Mouse (Mus musculus) spleen, postnatal 4 days (tissue): ENCODE results near the gene Hist1h4i.
A peak's percentile ranks its signal among the peaks of the same experiment; 100 is the strongest.
"Not testable (repeated sequence)": the region's sequence is repeated elsewhere in the genome, so short reads cannot be mapped to it uniquely, and the experiment has no call there.

Experiments
- DNase-seq, 2 experiments: peaks; one replicate each; pipeline ENCODE4 v3.0.0; 2022; ENCODE audit warnings: low spot score in 2 of 2

The Hist1h4i gene

GRCm38 (mm10) chr13:22041142-22041536 is at the start of gene Hist1h4i:
Hist1h4i (minus strand) TSS chr13:22041362.
- DNase-seq: peak; percentile 98 to 99

GRCm38 (mm10) chr13:22084140-22084539 is 43.0 kb upstream of the Hist1h4i start, which contains the start of gene Vmn1r188:
Vmn1r188 (plus strand) TSS chr13:22084440.
- not testable (repeated sequence) for DNase-seq

DNA sequence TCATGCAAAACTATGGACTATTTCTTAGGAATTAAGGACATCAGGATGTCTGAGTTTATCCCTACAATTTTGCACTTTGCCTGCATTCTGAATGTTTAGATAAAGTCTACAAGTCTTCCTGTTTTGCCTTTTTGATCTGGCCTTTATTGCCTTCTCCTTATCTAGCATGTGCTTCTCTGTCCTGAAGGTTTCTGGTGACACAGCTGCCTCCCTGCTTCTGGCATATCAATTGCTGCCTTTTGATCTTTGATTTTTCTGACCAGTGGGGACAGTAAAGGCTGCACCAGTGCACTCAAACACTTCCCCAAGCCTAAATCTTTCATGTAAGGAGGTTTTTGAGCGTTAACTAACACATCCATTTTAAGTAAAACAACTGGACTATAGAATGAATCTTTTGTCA is 22.3 kb upstream of the Hist1h4i start:
- no peak for DNase-seq

DNA sequence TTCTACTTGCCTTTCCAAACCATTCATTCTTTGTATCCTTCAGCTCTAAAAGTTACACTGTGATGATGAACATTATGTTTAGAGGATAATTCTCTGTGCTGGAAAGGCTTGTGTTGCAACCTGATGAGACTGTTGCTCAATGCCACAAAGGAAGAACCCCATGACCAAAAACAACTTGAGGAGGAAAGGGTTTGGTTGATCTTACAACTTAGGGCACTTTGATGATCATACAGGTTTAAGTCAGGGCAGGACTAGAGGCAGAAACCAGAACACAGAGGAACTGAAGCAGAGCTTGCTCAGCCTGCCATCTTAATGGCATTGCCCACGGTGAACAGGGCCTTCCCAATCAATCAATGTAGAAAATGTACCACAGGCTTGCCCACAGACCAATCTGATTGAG is 20.3 kb upstream of the Hist1h4i start:
- no peak for DNase-seq

- DNase-seq: no peak
These were observed 12.6 kb upstream of the Hist1h4i start for GRCm38 (mm10) chr13:22053754-22054153.

DNA sequence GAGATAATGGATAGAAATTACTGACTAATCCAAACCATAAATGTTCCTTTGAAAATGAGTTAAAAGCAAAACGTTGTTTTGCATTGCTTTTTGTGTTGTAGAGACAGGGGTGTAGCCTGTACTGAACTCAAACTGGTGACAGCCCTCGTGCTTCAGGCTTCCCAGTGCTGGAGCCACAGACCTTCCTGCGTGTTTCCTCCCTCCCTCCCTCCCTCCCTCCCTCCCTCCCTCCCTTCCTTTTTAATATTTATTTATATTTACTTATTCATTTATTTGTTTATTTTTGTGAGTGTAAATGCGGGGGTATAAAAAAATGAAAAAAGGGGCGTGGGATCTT is 10.3 kb upstream of the Hist1h4i start:
- no peak for DNase-seq

DNA sequence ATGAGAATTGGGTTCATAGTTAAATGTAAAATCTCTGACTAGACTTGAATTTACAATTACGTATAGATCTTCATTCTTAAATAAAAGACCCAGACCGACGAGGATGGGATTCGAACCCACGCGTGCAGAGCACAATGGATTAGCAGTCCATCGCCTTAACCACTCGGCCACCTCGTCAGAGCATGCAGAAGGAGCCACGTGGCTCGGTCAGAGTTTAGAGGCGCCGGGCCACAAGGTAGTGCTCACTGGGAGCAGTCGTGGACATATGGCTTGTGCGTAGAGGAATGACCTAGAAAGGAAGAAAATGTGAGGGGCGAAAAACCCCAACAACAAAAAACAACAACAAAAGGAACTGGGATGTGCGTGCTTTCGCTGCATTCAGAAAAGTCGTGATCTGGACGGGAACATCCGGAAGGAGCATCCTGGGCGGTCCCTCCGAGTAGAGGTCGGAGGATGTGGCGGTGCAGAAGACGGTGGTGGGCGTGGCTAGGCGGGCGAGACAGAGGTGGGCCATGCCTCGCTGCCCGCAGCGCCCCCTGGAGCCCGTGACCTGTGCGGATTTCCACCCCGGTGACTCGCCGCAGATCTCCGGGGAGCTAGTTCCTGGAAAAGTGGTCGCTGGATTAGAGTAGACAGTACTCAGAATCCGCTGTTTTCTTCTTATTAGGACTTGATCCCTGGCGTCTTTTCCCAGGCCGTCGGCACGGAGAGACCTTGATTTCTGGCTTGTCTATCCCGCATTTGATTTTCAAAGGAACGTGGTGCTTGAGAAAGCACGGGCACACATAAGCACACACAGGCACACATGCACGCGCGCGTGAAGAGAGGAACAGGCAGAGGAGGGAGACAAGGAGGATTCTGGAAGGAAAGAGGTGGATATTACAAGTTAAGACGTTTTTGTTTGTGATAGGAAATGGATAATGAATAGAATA is 9.7 kb upstream of the Hist1h4i start:
- peak; percentile 91 to 96 for DNase-seq

DNA sequence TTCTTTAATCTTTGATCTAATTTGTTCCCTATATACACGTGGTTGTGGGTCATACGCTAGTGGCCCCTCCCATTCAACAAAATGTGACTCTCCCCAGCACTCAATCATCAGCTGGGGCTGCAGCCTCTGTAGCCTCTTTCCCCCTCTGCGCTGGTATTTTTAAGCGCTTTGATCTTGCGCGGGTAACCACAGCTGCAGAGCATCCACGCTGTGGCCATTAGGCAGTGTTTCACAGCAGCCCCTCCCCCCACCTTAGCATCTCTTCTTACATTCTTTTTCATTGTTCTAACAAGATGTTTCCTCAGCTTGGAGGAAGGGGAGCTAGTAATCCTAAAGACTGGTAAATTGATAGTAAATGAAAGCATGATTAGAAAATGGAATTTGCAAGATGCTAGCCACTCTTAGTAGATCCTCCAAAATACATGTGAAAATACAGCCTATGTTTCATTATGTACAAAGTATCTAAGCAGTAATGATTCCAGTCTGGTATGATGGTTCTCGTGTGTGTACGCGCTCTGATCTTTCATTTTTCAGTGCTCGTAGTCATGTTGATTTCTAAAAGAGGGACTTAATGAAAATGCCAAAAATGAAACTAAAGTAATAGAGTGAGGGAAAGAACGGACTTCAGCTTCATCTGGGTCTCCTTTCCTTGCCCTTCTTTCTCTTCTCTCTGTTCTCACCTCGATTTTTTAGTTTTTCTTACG is 8.7 kb upstream of the Hist1h4i start:
- no peak for DNase-seq

DNA sequence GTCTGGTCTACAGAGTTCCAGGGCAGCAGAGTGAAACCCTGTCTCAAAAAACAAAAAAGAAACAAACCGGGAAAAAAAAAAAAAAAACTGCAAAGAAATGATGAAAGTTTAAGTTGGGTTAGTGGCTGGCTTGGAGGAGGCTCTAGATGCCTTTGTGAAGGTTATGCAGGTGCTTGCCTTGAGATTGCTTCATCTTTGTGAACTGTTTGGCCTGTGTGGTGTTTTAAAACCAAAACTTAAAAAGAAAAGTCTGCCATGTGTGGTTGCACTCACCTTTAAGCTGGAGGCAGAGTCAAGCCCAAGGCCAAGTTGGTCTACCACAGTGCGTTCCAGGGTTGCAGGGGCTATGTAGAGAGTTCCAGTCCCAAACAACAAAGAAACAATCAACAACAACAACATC is 7.9 kb upstream of the Hist1h4i start:
- DNase-seq: no peak

DNA sequence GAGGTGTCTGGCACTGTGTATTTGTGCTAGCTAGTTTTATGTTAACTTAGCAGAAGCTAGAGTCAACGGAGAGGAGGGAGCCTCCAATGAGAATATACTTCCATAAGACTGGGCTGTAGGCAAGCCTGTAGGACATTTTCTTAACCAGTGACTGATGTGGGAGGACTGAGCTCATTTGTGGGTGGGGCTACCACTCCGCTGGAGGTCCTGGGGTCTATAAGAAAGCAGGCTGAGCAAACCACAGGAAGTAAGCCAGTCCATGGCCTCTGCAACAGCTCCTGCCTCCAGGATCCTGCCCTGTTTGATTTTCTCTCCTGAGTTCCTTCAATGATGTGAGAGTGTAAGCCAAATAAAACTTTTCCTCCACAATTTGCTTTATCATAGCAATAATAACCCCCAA is 4.1 kb upstream of the Hist1h4i start:
- DNase-seq: peak in 1 of 2 experiments; percentile 56

- peak in 1 of 2 experiments; percentile 49 for DNase-seq
These were observed 3.4 kb upstream of the Hist1h4i start for GRCm38 (mm10) chr13:22044432-22045155.

DNA sequence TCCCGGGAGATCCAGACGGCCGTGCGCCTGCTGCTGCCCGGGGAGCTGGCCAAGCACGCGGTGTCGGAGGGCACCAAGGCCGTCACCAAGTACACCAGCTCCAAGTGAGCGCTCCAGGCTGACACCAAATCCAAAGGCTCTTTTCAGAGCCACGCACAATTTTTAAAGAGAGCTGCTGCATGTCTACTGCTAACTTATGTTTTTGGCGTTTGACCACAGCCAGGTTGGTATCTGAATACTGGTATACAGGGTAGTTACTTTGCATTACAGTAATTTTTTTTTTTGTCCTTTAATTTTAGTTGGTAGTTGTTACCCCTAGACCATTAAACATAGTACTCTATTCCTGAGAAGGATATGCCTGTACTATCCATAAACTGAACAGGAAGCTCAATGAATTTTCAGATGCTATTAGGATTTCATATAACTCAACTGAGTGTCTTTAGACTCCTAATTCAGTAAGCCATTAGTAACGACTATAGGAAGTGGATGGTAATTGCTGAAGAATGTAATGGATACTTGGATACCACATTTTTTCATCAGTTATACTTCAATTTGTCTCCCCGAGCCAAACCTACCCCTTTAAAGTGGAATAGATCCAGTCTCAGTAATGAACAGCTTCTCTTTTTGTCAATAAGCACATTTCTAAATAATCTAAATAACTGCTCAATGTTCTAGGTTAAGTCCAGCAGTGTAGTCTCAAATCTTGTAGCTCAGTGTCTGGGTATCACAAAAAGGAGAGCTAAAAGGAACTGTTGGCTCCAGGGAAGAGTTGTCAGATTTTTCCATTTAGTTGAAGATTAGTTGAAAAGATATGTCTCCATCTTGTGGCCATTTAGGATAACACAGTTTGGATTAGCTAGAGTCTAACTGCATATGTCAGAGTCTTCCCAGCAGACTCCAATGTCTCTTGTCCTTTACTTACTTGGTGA is 2.6 kb upstream of the Hist1h4i start:
- DNase-seq: peak; percentile 45 to 69

DNA sequence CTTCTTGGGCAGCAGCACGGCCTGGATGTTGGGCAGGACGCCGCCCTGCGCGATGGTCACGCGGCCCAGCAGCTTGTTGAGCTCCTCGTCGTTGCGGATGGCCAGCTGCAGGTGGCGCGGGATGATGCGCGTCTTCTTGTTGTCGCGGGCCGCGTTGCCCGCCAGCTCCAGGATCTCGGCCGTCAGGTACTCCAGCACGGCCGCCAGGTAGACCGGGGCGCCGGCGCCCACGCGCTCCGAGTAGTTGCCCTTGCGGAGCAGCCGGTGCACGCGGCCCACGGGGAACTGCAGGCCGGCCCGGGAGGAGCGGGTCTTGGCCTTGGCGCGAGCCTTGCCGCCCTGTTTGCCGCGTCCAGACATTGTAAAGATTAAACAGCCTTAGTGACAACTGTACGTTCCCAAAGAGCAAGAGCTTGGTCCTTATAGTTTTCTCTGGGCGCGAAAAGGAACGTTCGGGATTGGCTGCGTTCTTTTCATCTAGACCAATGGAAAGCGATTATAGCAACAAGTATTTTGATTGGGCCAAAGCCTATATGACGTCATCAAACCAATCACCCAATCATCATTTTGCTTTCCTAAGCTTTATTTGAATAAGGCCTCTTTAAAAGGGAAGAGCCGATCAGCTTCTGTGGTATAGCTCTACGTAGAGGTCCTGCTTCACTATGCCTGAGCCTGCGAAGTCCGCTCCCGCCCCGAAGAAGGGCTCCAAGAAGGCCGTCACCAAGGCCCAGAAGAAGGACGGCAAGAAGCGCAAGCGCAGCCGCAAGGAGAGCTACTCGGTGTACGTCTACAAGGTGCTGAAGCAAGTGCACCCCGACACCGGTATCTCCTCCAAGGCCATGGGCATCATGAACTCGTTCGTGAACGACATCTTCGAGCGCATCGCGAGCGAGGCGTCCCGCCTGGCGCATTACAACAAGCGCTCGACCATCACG is 1.7 kb upstream of the Hist1h4i start, which contains the start of the genes Hist1h2ag and Hist1h2bj:
Gene Hist1h2ag, minus strand, starts transcription at position 377 of the 935 bp plus-strand sequence.
Gene Hist1h2bj, plus strand, starts transcription at position 647 of the 935 bp plus-strand sequence.
- DNase-seq: peak; percentile 88 to 91

- DNase-seq: peak in 1 of 2 experiments; percentile 66
These were observed 747 bp upstream of the Hist1h4i start for GRCm38 (mm10) chr13:22041651-22042567.

DNA sequence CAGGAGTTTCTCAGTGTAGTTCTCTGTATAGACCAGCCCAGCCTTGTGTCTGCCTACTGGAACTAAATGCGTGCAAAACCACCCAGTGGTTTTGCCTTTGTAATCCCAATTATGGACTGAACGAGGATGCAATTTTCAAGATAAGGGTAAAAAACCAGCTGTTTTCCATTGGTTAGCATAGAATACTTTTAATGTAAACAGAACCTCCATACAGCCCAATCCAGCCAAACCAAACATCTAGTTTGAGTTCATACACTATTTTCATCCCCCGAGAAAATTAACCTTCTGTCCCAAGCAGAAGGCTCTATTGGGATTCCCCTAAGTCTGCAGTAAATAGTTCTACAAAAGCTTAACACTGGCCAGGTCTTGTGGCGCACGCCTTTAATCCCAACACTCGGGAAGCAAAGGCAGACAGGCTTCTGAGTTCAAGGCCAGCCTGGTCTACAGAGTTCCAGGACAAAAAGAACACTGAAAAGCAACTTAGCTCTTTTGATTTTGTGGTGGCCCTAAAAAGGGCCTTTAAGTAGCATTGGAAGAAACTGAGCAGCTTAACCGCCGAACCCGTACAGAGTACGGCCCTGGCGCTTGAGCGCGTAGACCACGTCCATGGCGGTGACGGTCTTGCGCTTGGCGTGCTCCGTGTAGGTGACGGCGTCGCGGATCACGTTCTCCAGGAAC is 559 bp downstream of the Hist1h4i start:
- DNase-seq: no peak

DNA sequence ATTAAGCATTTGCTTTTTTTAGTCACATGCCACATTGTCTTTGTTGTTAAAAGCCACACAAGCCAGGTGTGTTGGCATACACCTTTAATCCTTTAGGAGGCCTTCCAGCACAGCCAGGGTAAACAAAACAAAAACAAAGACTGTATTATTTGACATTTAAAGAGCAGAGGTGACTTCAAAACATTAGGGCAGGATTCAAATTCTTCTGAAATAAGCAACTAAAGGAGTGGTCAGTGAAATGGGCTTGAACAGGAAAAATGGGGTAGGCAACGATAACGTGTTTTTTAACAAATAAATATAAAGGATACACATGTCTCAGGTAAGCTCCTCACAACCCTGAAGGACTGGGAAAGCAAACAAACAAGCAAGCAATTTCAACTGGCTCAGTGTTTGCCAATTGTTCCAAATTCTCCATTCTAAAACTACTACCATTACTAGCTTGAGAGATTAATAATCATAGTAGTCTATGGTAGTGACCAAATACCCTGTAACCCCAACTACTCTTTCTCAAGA is 1.2 kb downstream of the Hist1h4i start:
- DNase-seq: no peak

DNA sequence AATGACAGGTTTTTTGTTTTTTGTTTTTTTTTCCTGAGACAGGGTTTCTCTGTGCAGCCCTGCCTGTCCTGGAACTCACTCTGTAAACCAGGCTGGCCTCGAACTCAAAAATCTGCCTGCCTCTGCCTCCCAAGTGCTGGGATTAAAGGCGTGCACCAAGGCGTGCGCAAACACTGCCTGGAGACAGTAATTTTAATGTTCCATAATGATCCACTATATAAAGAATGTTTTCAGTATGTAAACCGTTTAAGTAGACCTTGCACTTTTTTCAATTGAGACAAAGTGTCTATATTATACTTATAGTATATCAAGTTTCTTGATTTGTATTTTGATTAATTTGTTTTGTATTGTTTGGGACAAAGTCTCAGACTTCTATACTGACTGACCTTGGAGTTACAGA is 1.8 kb downstream of the Hist1h4i start:
- no peak for DNase-seq

- DNase-seq: no peak
These were observed 3.7 kb downstream of the Hist1h4i start for GRCm38 (mm10) chr13:22037415-22037814.
